Mouse (Mus musculus) kidney, adult 2 months (tissue): ENCODE measurements around the gene Glis1.

ENCODE experiments used
- CTCF ChIP-seq: fragments of 200-500 bp; conservative IDR thresholded peaks from 2 replicates; pipeline ENCODE4 v1.5.1; 2011; ENCODE audit warnings: low read depth, mild to moderate bottlenecking, control low read depth, low read length, moderate library complexity, mixed read lengths; ENCODE audit not compliant: insufficient read depth, insufficient read length
- POLR2A ChIP-seq: fragments of 200-500 bp; IDR thresholded peaks from one replicate; pipeline ENCODE4 v1.6.1; 2011; ENCODE audit warnings: low read depth, low read length, control low read depth

GRCm38 (mm10) chr4:107619487-107619886, 185.1 kb downstream of the Glis1 start:
- TF ChIP-seq CTCF (no peak), POLR2A (no peak)
